Mouse (Mus musculus): ENCODE data around the gene Arfgap1.

- TF ChIP-seq CTCF (IDR thresholded peaks at IDR 0.05; ENCODE audit: low read depth) (no peak), EP300 (IDR thresholded peaks at IDR 0.05; ENCODE audit: low read depth) (no peak)
Measured at GRCm38 (mm10) chr2:180988347-180988913, 21.4 kb downstream of the Arfgap1 start.
